Mouse (Mus musculus) left cerebral cortex, adult 2 months (tissue): Measurements from ENCODE around the gene Smim15. TPM values are rescaled to one million over a fixed set of nuclear protein-coding genes. Genes with fewer than 3 reads are reported as not detected.

Experiments
- DNase-seq, 2 experiments: peaks; one replicate each; pipeline ENCODE4 v3.0.0; 2021 to 2022; ENCODE audit warnings: low spot score in 2 of 2, mixed read lengths in 1 of 2; ENCODE audit errors: extremely low spot score in 1 of 2
- H3K27ac ChIP-seq: fragments of 200-600 bp; 2 replicates; pipeline ENCODE4 v1.8.1; 2022
- H3K4me3 ChIP-seq: fragments of 200-600 bp; 2 replicates; pipeline ENCODE4 v1.8.1; 2022
- CTCF ChIP-seq: fragments of 200-600 bp; IDR thresholded peaks from 2 replicates; pipeline ENCODE4 v1.8.1; 2022; ENCODE audit warnings: antibody characterized with exemption, mild to moderate bottlenecking, moderate library complexity
- intact Hi-C: fragments of 180-260 bp; cut with DNase I; formaldehyde crosslinking; loops from one replicate; pipeline ENCODE4 v1.15.1; 2025
- total RNA-seq, 2 experiments: library from RNA; stranded (reverse); gene quantifications; 2 replicates each; pipeline ENCODE4 v1.2.3; 2021

The Smim15 gene
- total RNA-seq, 2 experiments from 2014 or later: 35.7 to 38.5 TPM

DNA sequence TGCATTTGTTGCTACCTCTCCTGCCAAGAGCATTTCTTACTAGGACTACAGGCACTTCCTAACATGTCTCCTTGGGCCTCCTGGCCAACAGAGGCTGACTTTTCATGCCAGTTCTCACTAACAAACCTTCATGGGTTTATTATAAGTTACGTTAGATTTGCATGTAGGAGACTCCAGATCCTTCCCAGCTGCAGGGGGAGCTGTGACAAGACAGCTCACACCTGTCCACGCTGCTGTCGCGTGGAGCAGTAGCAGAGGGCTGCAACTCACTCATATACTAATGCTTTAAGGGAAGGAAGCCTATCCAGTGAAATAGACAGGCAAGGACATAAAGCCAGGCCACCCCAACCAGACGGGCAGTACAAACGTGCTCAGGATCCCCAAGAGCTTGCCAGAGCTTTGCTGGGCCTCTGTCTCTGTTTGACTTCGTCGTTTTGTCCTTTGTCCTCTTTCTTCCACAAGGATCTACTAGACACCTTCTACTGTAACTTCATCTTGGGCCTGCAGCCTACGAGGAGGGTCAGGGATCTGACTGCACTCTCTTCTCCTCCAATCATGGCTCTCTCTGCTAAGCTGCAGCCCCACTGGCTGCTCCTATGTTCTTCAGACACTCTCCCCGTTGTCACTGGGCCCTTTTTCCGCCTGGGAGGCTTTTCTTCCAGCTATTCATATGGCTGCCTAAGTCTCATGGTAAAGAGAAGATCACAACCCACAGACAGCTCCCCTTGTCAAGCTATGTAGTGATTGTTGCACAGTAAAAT lies 19.3 kb downstream of the Smim15 start:
- intact Hi-C loops: no loop called here
- DNase-seq: no peak
- Histone ChIP-seq H3K27ac (no peak overlapping the region), H3K4me3 (no peak overlapping the region)
- TF ChIP-seq CTCF: no peak

DNA sequence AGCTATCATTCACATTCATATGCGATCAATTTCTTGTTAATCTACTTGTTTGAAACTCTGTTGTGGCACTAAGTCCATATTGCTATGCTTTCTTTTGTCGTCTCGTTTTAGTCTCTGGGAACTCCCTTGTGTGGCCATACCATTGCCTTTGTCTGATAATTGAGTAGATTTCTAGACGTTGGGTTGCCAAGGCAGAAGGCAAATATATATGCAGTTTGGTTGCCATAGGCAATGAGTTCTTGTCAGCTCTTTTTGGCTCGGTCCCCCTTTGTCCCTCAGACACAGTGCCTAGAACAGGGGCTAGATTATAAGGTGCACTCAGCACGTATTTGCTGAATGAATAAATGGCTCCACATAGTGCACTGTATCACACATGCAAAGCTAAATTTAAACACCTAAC lies 20.1 kb downstream of the Smim15 start:
- intact Hi-C loops: no loop called here

DNA sequence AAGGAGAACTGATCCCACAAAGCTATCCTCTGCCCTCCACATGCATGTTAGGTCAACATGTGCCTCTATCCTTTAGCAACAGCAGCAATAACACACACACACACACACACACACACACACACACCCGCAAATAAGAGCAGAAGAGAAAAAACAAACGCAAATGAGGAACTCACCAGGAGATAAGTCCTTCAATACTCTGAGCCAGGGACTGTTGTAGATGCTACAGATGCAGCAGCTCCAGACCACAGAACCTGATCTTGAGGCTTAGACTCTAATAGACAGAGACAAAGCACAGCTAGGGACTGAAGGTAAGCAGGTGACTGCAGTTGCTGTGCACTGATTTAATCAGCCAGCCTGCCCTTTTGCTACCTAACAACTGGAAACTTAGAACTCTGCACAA lies 21.8 kb downstream of the Smim15 start:
- no peak for DNase-seq
- H3K4me3 ChIP-seq: no peak overlapping the region
- H3K27ac ChIP-seq: no peak overlapping the region
- no peak for TF ChIP-seq CTCF
- intact Hi-C loops: no loop called here

More for the DNA sequence above, 20.1 kb downstream of the Smim15 start:
- TF ChIP-seq CTCF: no peak
- no peak overlapping the region for H3K4me3 ChIP-seq
- no peak for DNase-seq
- no peak overlapping the region for H3K27ac ChIP-seq

- no peak for DNase-seq
- intact Hi-C loops: no loop called here
- no peak for TF ChIP-seq CTCF
- Histone ChIP-seq H3K4me3 (no peak overlapping the region), H3K27ac (no peak overlapping the region)
Measured at GRCm38 (mm10) chr13:108069151-108069550, 24.9 kb downstream of the Smim15 start.

GRCm38 (mm10) chr13:108070171-108070570 lies 25.9 kb downstream of the Smim15 start:
- intact Hi-C loops: no loop called here
- no peak for TF ChIP-seq CTCF
- no peak for DNase-seq
- Histone ChIP-seq H3K27ac (no peak overlapping the region), H3K4me3 (no peak overlapping the region)

DNA sequence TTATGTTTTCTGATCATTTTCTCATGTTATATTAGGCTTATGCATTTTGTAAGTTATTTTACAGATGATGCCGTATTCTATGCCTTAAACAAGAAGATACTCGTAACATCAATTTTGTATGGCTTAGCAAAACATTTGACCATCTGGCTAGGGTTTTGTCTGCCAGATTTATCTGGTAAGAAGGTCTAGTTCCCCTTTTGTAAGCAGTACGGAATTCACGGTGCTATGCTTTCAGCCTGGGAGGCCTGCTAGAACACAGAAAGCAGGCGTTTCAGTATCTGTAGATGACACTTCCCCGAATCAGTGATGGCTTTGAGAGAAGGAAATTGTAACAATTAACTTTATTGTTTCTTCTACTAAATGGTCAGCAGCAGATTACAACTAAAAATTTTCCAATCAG lies 33.2 kb downstream of the Smim15 start:
- Histone ChIP-seq H3K27ac (no peak overlapping the region), H3K4me3 (no peak overlapping the region)
- DNase-seq: no peak
- intact Hi-C loops: no loop called here
- no peak for TF ChIP-seq CTCF

DNA sequence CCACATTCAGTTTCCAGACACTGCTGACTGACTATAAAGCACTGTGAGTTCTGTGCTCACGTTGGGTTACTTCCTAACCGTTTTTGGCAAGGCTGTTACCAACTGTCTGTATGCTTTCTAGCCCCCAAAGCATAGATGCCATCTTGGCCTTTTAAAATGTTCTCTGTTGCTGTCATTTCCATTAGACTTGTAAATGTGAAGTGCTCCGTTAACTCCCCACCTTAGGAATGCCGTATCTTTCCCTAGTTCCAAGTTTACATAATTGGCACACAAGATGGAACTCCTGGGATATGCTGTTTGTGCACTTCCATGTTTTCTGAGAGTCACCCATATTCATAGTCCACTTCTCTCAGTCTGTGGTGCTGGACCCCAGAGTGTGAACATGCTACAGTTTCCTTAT lies 33.7 kb downstream of the Smim15 start:
- intact Hi-C loops: no loop called here
- no peak for TF ChIP-seq CTCF
- DNase-seq: no peak

DNA sequence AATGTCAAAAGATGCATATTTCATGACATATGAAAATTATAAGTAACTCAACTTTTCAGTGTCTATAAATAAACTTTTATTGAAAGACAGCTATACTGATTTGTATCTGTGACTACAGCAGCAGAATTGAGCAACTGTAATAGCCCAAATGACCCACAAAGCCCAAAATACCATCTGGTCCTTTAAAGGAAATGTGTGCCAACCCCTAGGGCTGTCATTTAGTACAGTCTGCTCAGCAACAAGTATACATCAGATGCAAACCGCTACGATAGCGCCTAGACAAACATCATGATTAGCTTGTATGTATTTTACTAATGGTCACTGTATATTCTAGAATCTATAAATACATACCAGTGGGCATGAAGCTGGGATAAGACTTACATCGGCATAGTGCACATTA lies 39.8 kb downstream of the Smim15 start:
- Histone ChIP-seq H3K4me3 (no peak overlapping the region), H3K27ac (no peak overlapping the region)
- DNase-seq: no peak
- TF ChIP-seq CTCF: no peak
- intact Hi-C loops: no loop called here

More for the DNA sequence above, 33.7 kb downstream of the Smim15 start:
- Histone ChIP-seq H3K27ac (no peak overlapping the region), H3K4me3 (no peak overlapping the region)

GRCm38 (mm10) chr13:108086036-108086435 lies 41.8 kb downstream of the Smim15 start:
- no peak for DNase-seq
- no peak overlapping the region for H3K27ac ChIP-seq
- TF ChIP-seq CTCF: no peak
- no peak overlapping the region for H3K4me3 ChIP-seq
- intact Hi-C loops: no loop called here

DNA sequence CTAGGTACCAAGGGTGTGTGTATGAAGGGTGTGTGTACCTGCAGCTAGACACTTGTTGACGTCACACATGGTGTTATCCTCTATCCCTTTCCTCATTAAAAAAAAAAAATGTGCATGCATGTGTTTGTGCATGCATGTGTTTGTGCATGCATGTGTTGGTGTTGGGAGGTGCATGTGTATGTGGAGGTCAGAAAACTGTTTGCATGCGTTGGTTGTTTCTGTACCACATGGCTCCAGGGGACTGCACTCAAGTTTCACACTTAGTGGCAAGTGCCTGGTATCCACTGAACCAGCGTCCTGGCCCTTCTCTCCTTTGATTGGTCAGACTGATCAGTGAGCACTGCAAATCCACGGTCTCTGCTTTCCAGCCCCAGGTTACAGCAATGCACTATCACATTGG lies 42.5 kb downstream of the Smim15 start:
- H3K27ac ChIP-seq: no peak overlapping the region
- no peak for TF ChIP-seq CTCF
- DNase-seq: no peak
- intact Hi-C loops: no loop called here
- no peak overlapping the region for H3K4me3 ChIP-seq

- no peak overlapping the region for H3K4me3 ChIP-seq
- TF ChIP-seq CTCF: no peak
- no peak for DNase-seq
- intact Hi-C loops: no loop called here
- no peak overlapping the region for H3K27ac ChIP-seq
Measured at GRCm38 (mm10) chr13:108092290-108092689, 48.0 kb downstream of the Smim15 start.

DNA sequence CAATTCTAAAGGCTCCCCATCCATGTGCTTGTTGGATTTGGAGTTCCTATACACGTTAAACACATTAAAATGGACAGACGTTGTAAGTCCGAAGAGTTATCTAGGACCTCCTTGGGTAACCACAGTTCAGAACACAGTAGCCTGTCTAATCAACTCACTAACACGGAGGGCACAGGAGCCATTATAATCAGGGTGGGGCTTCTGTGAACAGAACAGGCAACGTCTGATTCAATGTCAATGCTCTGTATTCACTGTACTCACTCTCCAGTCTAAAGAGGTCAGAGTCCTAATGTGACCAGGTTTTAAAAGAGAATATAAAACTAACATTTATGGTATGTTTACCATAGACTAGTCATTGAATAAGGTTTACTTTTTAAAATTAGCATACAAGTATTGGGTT lies 50.4 kb downstream of the Smim15 start:
- Histone ChIP-seq H3K4me3 (no peak overlapping the region), H3K27ac (no peak overlapping the region)
- no peak for DNase-seq
- TF ChIP-seq CTCF: no peak
- intact Hi-C loops: no loop called here

DNA sequence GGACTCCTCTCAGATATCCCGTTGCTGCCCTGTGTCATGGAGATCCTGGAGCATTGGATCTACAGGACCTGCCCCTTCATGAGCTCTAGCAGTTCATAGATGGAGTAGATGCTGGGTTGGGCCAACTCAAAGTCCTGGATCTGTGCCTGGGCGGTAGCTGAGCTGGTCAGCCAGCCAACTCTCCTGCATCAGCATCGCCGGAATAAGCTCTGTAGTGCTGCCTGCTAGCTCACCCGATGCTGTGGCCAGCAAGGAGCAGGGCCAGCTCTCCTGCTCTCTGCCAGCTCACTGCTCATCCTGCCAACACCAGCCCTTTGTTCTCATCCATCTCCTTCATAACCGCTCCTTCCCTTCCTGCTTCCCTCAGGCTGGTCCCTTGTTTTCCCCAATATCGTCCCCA lies 51.4 kb downstream of the Smim15 start:
- intact Hi-C loops: no loop called here
- peak; percentile 33 for DNase-seq
- Histone ChIP-seq H3K27ac (no peak overlapping the region), H3K4me3 (no peak overlapping the region)
- no peak for TF ChIP-seq CTCF
